In the genomic region with DNA sequence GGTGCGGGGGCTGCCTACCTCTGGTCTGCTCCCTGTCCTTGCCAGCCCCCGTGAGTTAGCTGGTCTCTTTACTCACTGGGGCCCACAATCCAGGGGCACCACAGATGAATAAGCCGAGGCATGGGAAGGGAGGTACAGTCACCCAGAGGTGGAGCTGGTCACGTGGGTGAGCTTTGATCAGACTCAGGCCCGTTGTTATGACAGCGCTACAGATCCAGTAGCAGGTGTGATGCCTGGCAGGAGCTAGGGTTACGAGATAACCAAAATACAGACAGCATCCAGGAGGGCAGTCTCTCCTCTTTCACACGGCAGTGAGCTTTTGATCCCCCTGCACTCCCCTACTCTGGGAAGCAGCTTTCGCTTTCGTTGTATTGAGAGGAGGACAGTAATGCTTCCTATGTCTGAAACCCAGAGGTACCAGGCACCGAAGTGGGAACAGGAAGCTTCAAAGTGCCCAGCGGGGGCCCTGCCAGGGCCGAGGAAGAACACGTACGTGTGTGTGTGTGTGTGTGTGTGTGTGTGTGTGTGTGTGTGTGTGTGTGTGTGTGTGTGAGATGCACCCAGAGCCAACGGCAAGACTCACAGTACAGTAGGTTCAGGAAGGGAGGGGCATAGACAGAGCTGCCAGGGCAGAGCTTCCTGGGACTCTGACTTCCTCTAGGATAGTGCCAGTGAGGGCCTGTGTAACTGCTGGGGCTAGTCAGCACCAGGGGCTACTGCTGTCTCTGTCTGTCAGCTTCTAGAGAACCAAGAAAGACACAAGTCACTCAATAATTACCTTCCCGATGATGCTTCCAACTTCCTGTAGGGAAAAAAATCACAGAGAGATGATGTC, we compare ENCODE assay signal across 15 mouse cellular contexts.
DNase-seq lines count a peak whose midpoint lies in the region; ATAC-seq lines count a peak whose summit lies in the region.
"Had no signal": no experiment of that assay in that cellular context is flagged by ENCODE, and none has a peak within 500 bp of the region (broad histone marks: within the 10 kb centered on the region; RNA-seq: fewer than 3 reads in every experiment).

No protein-coding gene starts in this region.

- no peak for DNase-seq in kidney, adult 8-10 months
- peak; percentile 46 for DNase-seq in lung, postnatal 36 days
- DNase-seq in thymus, postnatal 0 days (ENCODE audit: low spot score), result peak; percentile 27
- DNase-seq in left cerebral cortex, postnatal 4 days, result no peak
- DNase-seq in embryo, embryonic 10 days (ENCODE audit: low spot score), result no peak
- DNase-seq in retina, embryonic 14.5 days (ENCODE audit: low spot score), result no peak
- DNase-seq: gastrocnemius, adult 2 months; right cerebral cortex, postnatal 4 days had no signal

- no peaks in the 10 kb centered on the region for H3K4me1 ChIP-seq in kidney, embryonic 16.5 days (ENCODE audit: insufficient read depth, low read length)

- no peaks in the 10 kb centered on the region for H3K27me3 ChIP-seq in kidney, embryonic 16.5 days (ENCODE audit: insufficient read depth, low read length)
- H3K27me3 ChIP-seq: embryonic facial prominence, embryonic 13.5 days; liver, embryonic 15.5 days; Patski had no signal

- no peaks in the 10 kb centered on the region for H3K36me3 ChIP-seq in kidney, embryonic 16.5 days (ENCODE audit: insufficient read depth, low read length)
- H3K36me3 ChIP-seq: liver, embryonic 15.5 days had no signal

- H3K9me3 ChIP-seq in kidney, embryonic 16.5 days (ENCODE audit: low read length), result no peaks in the 10 kb centered on the region
- H3K9me3 ChIP-seq: embryonic facial prominence, embryonic 13.5 days; liver, embryonic 15.5 days had no signal

- 65% methylated on average over 17 of the region's 17 CpGs for WGBS in kidney, embryonic 16.5 days

- no peak overlapping the region for H3K4me3 ChIP-seq in kidney, embryonic 16.5 days (ENCODE audit: low read length)
- H3K4me3 ChIP-seq: embryonic facial prominence, embryonic 13.5 days; gastrocnemius, adult 2 months; liver, embryonic 15.5 days; myocyte had no signal

- no peak overlapping the region for H3K9ac ChIP-seq in kidney, embryonic 16.5 days (replicated peaks; ENCODE audit: low read length)
- H3K9ac ChIP-seq: embryonic facial prominence, embryonic 13.5 days; liver, embryonic 15.5 days had no signal

- no peak overlapping the region for H3K4me2 ChIP-seq in kidney, embryonic 16.5 days (replicated peaks; ENCODE audit: low read depth, low read length)
- H3K4me2 ChIP-seq: embryonic facial prominence, embryonic 13.5 days; liver, embryonic 15.5 days had no signal

- no peak overlapping the region for H3K27ac ChIP-seq in kidney, embryonic 16.5 days (ENCODE audit: low read length)
- H3K27ac ChIP-seq: embryonic facial prominence, embryonic 13.5 days; gastrocnemius, adult 2 months; liver, embryonic 15.5 days had no signal

- intact Hi-C loops in left cerebral cortex, postnatal 4 days (cut with DNase I), result no loop called here

- 0 out of 2 replicates have a peak, but pooled peaks have one; percentile 31 for ATAC-seq in kidney, embryonic 16.5 days (ENCODE audit: low FRiP score, low TSS enrichment)
- peak; percentile 84 for ATAC-seq in activated CD4-positive, CD25-positive, alpha-beta regulatory T cell, adult 4 months
- ATAC-seq: hindbrain, embryonic 16.5 days had no signal

Comparison
In these comparisons a context has a peak if more than half of its experiments do, and no peak if none do; other contexts are left out.
1. DNase-seq: peak in lung, postnatal 36 days (single experiment) and thymus, postnatal 0 days (single experiment); none in kidney, adult 8-10 months (0 of 2), left cerebral cortex, postnatal 4 days (single experiment), embryo, embryonic 10 days (single experiment) and retina, embryonic 14.5 days (single experiment).